10 mouse cellular contexts compared by ENCODE assay signal in the genomic region with DNA sequence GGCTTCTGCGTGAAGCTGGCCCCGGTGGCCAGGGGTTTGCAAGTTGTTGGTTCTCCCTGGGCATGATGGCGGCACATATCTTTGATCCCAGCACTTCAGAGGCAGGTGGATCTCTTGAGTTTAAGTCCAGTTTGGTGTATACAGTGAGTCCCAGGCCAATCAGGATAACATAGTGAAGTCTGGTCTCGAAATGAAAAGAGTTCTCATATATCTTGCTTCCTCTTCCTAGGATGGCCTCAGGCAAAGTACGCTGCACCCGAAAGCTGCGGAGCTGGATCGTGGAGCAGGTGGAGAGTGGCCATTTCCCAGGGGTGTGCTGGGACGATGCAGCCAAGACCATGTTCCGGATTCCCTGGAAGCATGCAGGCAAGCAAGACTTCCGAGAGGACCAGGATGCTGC. TPM values are rescaled to one million over a fixed set of nuclear protein-coding genes. Genes with fewer than 3 reads are reported as not detected.
A peak's percentile ranks its signal among the peaks of the same experiment; 100 is the strongest.
DNase-seq lines count a peak whose midpoint lies in the region; ATAC-seq and TF ChIP-seq lines count a peak whose summit lies in the region.
"Had no signal": no experiment of that assay in that cellular context is flagged by ENCODE, and none has a peak within 500 bp of the region (broad histone marks: within the 10 kb centered on the region; RNA-seq: fewer than 3 reads in every experiment).

No protein-coding gene starts in this region.

- H3K9me3 ChIP-seq in embryonic facial prominence, embryonic 10.5 days: no peaks in the 10 kb centered on the region
- H3K9me3 ChIP-seq in liver, embryonic 16.5 days (replicated peaks; ENCODE audit: control insufficient read depth, low read length): no peaks in the 10 kb centered on the region

- TF ChIP-seq CTCF in lung, adult 2 months (IDR thresholded peaks at IDR 0.05; ENCODE audit: insufficient read depth, low read length): no peak

- peak overlapping the region; percentile 85 for H3K9ac ChIP-seq in liver, embryonic 16.5 days (ENCODE audit: low read depth, low read length)

- WGBS in lung, adult 2 months: 80% methylated on average over 11 of the region's 11 CpGs
- WGBS in embryonic facial prominence, embryonic 10.5 days: 90% methylated on average over 11 of the region's 11 CpGs
- WGBS in liver, embryonic 16.5 days (ENCODE audit: insufficient replicate concordance): 88% methylated on average over 11 of the region's 11 CpGs

- no peaks in the 10 kb centered on the region for H3K27me3 ChIP-seq in embryonic facial prominence, embryonic 10.5 days (replicated peaks; ENCODE audit: low read depth, poor library complexity, severe bottlenecking)
- H3K27me3 ChIP-seq in liver, embryonic 16.5 days (ENCODE audit: control insufficient read depth, insufficient read depth, low read depth, low read length): no peaks in the 10 kb centered on the region

- no peak overlapping the region for H3K27ac ChIP-seq in embryonic facial prominence, embryonic 10.5 days (replicated peaks)
- peak overlapping the region; percentile 97 for H3K27ac ChIP-seq in liver, embryonic 16.5 days (ENCODE audit: low read length)

- intact Hi-C loops in heart, postnatal 10 days (cut with DNase I): loop anchor here (1.0 to 5.0 kb wide), 2 partner anchors 45 to 108 kb away; partner anchors contain the start of genes A730061H03Rik and Dcaf11

- no peak for TF ChIP-seq POLR2A in lung, adult 2 months (IDR thresholded peaks at IDR 0.05; ENCODE audit: borderline replicate concordance, extremely low read depth, low read depth, low read length)

- H3K4me2 ChIP-seq in liver, embryonic 16.5 days (ENCODE audit: low read depth, low read length): peak overlapping the region; percentile 87

- peak overlapping the region; percentile 78 for H3K4me3 ChIP-seq in lung, adult 2 months (replicated peaks; ENCODE audit: extremely low read depth, low read depth, low read length)
- peak overlapping the region; percentile 46; the same call in 1 of the 2 replicates for H3K4me3 ChIP-seq in embryonic facial prominence, embryonic 10.5 days
- H3K4me3 ChIP-seq in liver, embryonic 16.5 days (ENCODE audit: low read depth, low read length): peak overlapping the region; percentile 77

- H3K4me1 ChIP-seq in lung, adult 2 months (ENCODE audit: control insufficient read depth, insufficient read depth, low read length): peaks cover 9% of the 10 kb centered on the region
- H3K4me1 ChIP-seq in embryonic facial prominence, embryonic 10.5 days: peaks cover 20% of the 10 kb centered on the region
- peaks cover 29% of the 10 kb centered on the region for H3K4me1 ChIP-seq in liver, embryonic 16.5 days (ENCODE audit: control insufficient read depth, low read depth, low read length)

- ATAC-seq in liver, embryonic 16.5 days (ENCODE audit: low read depth): no peak

- H3K36me3 ChIP-seq in embryonic facial prominence, embryonic 10.5 days (replicated peaks): peaks cover 95% of the 10 kb centered on the region
- peaks cover 59% of the 10 kb centered on the region for H3K36me3 ChIP-seq in liver, embryonic 16.5 days (ENCODE audit: control insufficient read depth, insufficient read depth)

- DNase-seq in heart, adult 11 months: peak; percentile 86
- DNase-seq in heart, postnatal 10 days: no peak
- DNase-seq in lung, adult 2 months: no peak
- DNase-seq in lung, adult 18-20 months: no peak
- DNase-seq in embryonic facial prominence, embryonic 10.5 days (ENCODE audit: low spot score): no peak
- no peak for DNase-seq in urinary bladder, adult 18-20 months (ENCODE audit: low spot score in 2 of 2)
- no peak for DNase-seq in adrenal gland, adult 18-20 months (ENCODE audit: low spot score in 2 of 2)
- DNase-seq: embryo, embryonic 11 days; right cerebral cortex, postnatal 25 days had no signal

RNA-seq across cellular contexts. Expression of gene Irf9, which starts 1.5 kb away (rescaled TPM):
- total RNA-seq in heart, postnatal 10 days (2021): 10 to 100 TPM in 1 of 2 experiments, 1 to 10 TPM in 1; 9.2 to 11.3 TPM
- 77.3 and 82.6 TPM in 2 replicates for polyA plus RNA-seq in lung, adult 2 months (2012; rRNA removed)
- polyA plus RNA-seq in embryonic facial prominence, embryonic 10.5 days (2016; fragmentation: Nextera tagmentation; extraction: Ambion mirVana): 7.2 and 8.0 TPM in 2 replicates
- 15.9 and 17.2 TPM in 2 replicates for polyA plus RNA-seq in liver, embryonic 16.5 days (2015; fragmentation: Nextera tagmentation; extraction: Ambion mirVana)
- total RNA-seq in adrenal gland, adult 18-20 months (2021): 10 to 100 TPM; 20.0 to 26.2 TPM

RNA-seq across cellular contexts. Expression of gene Rec8, which starts 13.0 kb away (rescaled TPM):
- under 1 TPM; 0.53 to 0.67 TPM for total RNA-seq in heart, postnatal 10 days (2021)
- 6.0 and 9.7 TPM in 2 replicates for polyA plus RNA-seq in lung, adult 2 months (2012; rRNA removed)
- polyA plus RNA-seq in embryonic facial prominence, embryonic 10.5 days (2016; fragmentation: Nextera tagmentation; extraction: Ambion mirVana): 6.5 and 7.1 TPM in 2 replicates
- 2.9 and 3.1 TPM in 2 replicates for polyA plus RNA-seq in liver, embryonic 16.5 days (2015; fragmentation: Nextera tagmentation; extraction: Ambion mirVana)
- total RNA-seq in adrenal gland, adult 18-20 months (2021): 1 to 10 TPM; 3.5 to 7.4 TPM

RNA-seq across cellular contexts. Expression of gene Rnf31, which starts 13.3 kb away (rescaled TPM):
- total RNA-seq in heart, postnatal 10 days (2021): 10 to 100 TPM; 21.7 to 28.3 TPM
- polyA plus RNA-seq in lung, adult 2 months (2012; rRNA removed): 37.7 and 42.8 TPM in 2 replicates
- polyA plus RNA-seq in embryonic facial prominence, embryonic 10.5 days (2016; fragmentation: Nextera tagmentation; extraction: Ambion mirVana): 18.6 and 21.4 TPM in 2 replicates
- 9.5 and 9.7 TPM in 2 replicates for polyA plus RNA-seq in liver, embryonic 16.5 days (2015; fragmentation: Nextera tagmentation; extraction: Ambion mirVana)
- total RNA-seq in adrenal gland, adult 18-20 months (2021): 10 to 100 TPM; 28.1 to 36.0 TPM

RNA-seq across cellular contexts. Expression of gene Psme2, which starts 13.9 kb away (rescaled TPM):
- total RNA-seq in heart, postnatal 10 days (2021): 100 to 1,000 TPM; 139 to 140 TPM
- polyA plus RNA-seq in lung, adult 2 months (2012; rRNA removed): 45.0 and 60.5 TPM in 2 replicates
- 173 and 186 TPM in 2 replicates for polyA plus RNA-seq in embryonic facial prominence, embryonic 10.5 days (2016; fragmentation: Nextera tagmentation; extraction: Ambion mirVana)
- polyA plus RNA-seq in liver, embryonic 16.5 days (2015; fragmentation: Nextera tagmentation; extraction: Ambion mirVana): 177 and 181 TPM in 2 replicates
- total RNA-seq in adrenal gland, adult 18-20 months (2021): 100 to 1,000 TPM; 400 to 422 TPM

RNA-seq across cellular contexts. Expression of gene Emc9, which starts 19.7 kb away (rescaled TPM):
- 10 to 100 TPM; 42.6 to 43.4 TPM for total RNA-seq in heart, postnatal 10 days (2021)
- polyA plus RNA-seq in lung, adult 2 months (2012; rRNA removed): 20.7 and 20.8 TPM in 2 replicates
- 6.0 and 6.6 TPM in 2 replicates for polyA plus RNA-seq in embryonic facial prominence, embryonic 10.5 days (2016; fragmentation: Nextera tagmentation; extraction: Ambion mirVana)
- 22.5 and 25.8 TPM in 2 replicates for polyA plus RNA-seq in liver, embryonic 16.5 days (2015; fragmentation: Nextera tagmentation; extraction: Ambion mirVana)
- total RNA-seq in adrenal gland, adult 18-20 months (2021): 10 to 100 TPM; 27.5 to 45.7 TPM
